Mouse (Mus musculus): ENCODE data around the gene Lypd5. TPM values are rescaled to one million over a fixed set of nuclear protein-coding genes. Genes with fewer than 3 reads are reported as not detected.
A peak's percentile ranks its signal among the peaks of the same experiment; 100 is the strongest.

Gene Lypd5
- polyA plus RNA-seq, 1 experiment from 2014 or later, result not detected

GRCm38 (mm10) chr7:24373538-24374379 is 24.8 kb downstream of the Lypd5 start:
- Histone ChIP-seq H3K36me3 (ENCODE audit: control insufficient read depth, insufficient read depth, low read length) (no peaks in the 10 kb centered on the region), H3K4me2 (ENCODE audit: low read depth) (no peak overlapping the region), H3K27ac (ENCODE audit: low read depth, low read length) (no peak overlapping the region), H3K9ac (ENCODE audit: low read length) (peak overlapping the region; percentile 28), H3K4me1 (ENCODE audit: control insufficient read depth, insufficient read depth, low read length) (0 out of 2 replicates have a peak, but pooled peaks cover 2% of the 10 kb centered on the region), H3K27me3 (ENCODE audit: control insufficient read depth, insufficient read depth, low read length) (no peaks in the 10 kb centered on the region), H3K9me3 (ENCODE audit: control insufficient read depth, low read length) (no peaks in the 10 kb centered on the region), H3K4me3 (ENCODE audit: low read depth, low read length) (no peak overlapping the region)
- 48% methylated on average over 19 of the region's 20 CpGs for WGBS
- DNase-seq (ENCODE audit: low spot score), result peak; percentile 48
- peak; percentile 48; the same call in 1 of the 2 replicates for ATAC-seq (ENCODE audit: insufficient read depth, low FRiP score, low TSS enrichment)

- no peak for ATAC-seq (ENCODE audit: insufficient read depth, low FRiP score, low TSS enrichment)
- H3K36me3 ChIP-seq (ENCODE audit: control insufficient read depth, insufficient read depth, low read length), result no peaks in the 10 kb centered on the region
- no peak overlapping the region for H3K4me3 ChIP-seq (ENCODE audit: low read depth, low read length)
- no peak for DNase-seq (ENCODE audit: low spot score)
- H3K4me1 ChIP-seq (ENCODE audit: control insufficient read depth, insufficient read depth, low read length), result 0 out of 2 replicates have a peak, but pooled peaks cover 2% of the 10 kb centered on the region
- H3K27ac ChIP-seq (ENCODE audit: low read depth, low read length), result peak overlapping the region; percentile 20; the same call in 1 of the 2 replicates
- no peaks in the 10 kb centered on the region for H3K27me3 ChIP-seq (ENCODE audit: control insufficient read depth, insufficient read depth, low read length)
- no peak overlapping the region for H3K9ac ChIP-seq (ENCODE audit: low read length)
- no peaks in the 10 kb centered on the region for H3K9me3 ChIP-seq (ENCODE audit: control insufficient read depth, low read length)
- no peak overlapping the region for H3K4me2 ChIP-seq (ENCODE audit: low read depth)
- WGBS, result 90% methylated on average over 8 of the region's 8 CpGs
Observed at GRCm38 (mm10) chr7:24376456-24376855, 27.5 kb downstream of the Lypd5 start.

DNA sequence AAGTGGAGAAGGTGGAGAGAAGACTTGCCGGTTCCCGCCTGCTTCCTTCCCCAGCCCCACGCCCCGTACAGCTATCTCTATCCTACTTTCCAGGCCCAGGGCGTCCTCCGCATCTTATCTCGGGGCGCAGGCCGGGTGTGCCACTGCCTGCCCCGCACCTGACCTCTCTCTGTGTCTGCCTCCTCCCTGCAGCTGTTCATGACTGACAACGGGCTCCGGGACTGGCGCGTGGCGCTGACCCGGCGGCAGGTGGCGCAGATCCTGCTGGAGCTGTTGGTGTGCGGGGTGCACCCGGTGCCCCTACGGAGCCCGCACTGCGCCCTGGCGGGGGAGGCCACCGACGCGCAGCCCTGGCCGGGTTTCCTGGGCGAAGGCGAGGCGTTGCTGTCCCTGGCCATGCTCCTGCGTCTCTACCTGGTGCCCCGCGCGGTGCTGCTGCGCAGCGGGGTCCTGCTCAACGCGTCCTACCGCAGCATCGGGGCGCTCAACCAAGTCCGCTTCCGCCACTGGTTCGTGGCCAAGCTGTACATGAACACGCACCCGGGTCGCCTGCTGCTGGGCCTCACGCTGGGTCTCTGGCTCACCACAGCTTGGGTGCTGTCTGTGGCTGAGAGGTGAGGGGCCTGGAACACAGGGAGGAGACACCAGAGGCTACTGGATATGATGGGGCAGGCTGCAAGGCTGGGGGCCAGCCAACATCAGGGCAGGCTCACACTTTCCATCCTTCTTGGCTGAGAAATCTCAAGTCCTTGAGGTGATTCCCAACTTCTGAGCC is 28.3 kb downstream of the Lypd5 start:
- WGBS, result 8% methylated on average over 42 of the region's 49 CpGs
- no peak overlapping the region for H3K27ac ChIP-seq (ENCODE audit: low read depth, low read length)

GRCm38 (mm10) chr7:24378049-24378701 is 29.2 kb downstream of the Lypd5 start:
- H3K9ac ChIP-seq (ENCODE audit: low read length), result no peak overlapping the region
- WGBS, result 78% methylated on average over 10 of the region's 10 CpGs
- H3K4me3 ChIP-seq (ENCODE audit: low read depth, low read length), result no peak overlapping the region
- no peaks in the 10 kb centered on the region for H3K27me3 ChIP-seq (ENCODE audit: control insufficient read depth, insufficient read depth, low read length)
- 0 out of 2 replicates have a peak, but pooled peaks cover 2% of the 10 kb centered on the region for H3K4me1 ChIP-seq (ENCODE audit: control insufficient read depth, insufficient read depth, low read length)
- no peak for DNase-seq (ENCODE audit: low spot score)
- no peaks in the 10 kb centered on the region for H3K9me3 ChIP-seq (ENCODE audit: control insufficient read depth, low read length)
- no peak overlapping the region for H3K4me2 ChIP-seq (ENCODE audit: low read depth)
- H3K36me3 ChIP-seq (ENCODE audit: control insufficient read depth, insufficient read depth, low read length), result no peaks in the 10 kb centered on the region
- H3K27ac ChIP-seq (ENCODE audit: low read depth, low read length), result no peak overlapping the region
- no peak for ATAC-seq (ENCODE audit: insufficient read depth, low FRiP score, low TSS enrichment)

More for the DNA sequence above, 28.3 kb downstream of the Lypd5 start:
- Histone ChIP-seq H3K36me3 (ENCODE audit: control insufficient read depth, insufficient read depth, low read length) (no peaks in the 10 kb centered on the region), H3K9me3 (ENCODE audit: control insufficient read depth, low read length) (no peaks in the 10 kb centered on the region), H3K4me1 (ENCODE audit: control insufficient read depth, insufficient read depth, low read length) (0 out of 2 replicates have a peak, but pooled peaks cover 2% of the 10 kb centered on the region), H3K9ac (ENCODE audit: low read length) (peak overlapping the region; percentile 31), H3K4me2 (ENCODE audit: low read depth) (peak overlapping the region; percentile 44), H3K4me3 (ENCODE audit: low read depth, low read length) (peak overlapping the region; percentile 18), H3K27me3 (ENCODE audit: control insufficient read depth, insufficient read depth, low read length) (no peaks in the 10 kb centered on the region)
- peak; percentile 74 for DNase-seq (ENCODE audit: low spot score)
- peak; percentile 52 for ATAC-seq (ENCODE audit: insufficient read depth, low FRiP score, low TSS enrichment)

DNA sequence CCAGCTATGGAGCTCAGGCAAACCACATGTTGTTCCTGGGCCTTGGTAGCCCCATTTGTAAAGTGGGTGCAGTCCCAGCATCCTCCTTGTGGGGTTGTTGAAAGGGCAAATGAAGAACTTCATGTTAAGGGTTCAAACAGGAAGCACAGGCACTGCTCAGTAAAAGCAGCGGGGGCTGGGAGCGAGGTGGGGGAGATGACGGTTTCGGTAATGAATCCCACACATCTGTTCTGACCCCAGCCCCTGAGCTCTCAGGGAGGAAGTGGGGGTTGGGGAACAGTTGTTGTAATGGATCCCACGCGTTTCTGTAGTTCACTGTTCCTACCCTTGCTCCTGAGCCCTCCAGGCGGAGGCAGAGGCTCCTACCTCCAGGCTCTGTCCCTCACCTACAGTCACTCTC is 30.9 kb downstream of the Lypd5 start:
- no peak overlapping the region for H3K4me2 ChIP-seq (ENCODE audit: low read depth)
- no peak for DNase-seq (ENCODE audit: low spot score)
- 38% methylated on average over 7 of the region's 7 CpGs for WGBS

DNA sequence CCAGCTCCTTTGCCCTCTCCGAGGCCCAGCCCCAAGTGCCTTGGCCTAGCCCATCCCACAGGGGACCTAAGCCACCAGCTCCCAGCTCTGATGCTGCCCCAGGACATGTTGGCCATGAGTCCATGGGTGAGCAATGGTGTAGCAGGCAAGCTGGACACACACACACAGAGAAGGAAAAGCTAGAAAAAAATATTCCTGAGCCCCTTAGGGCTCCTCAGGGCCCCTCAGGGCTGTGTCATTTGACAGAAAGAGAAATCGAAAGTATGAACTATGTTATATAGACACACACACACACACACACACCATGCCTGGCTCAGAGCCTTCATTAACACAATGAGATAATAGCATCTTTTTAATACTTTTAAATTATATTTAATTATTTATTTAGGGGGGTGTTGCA is 31.4 kb downstream of the Lypd5 start:
- WGBS, result 78% methylated on average over 2 of the region's 2 CpGs
- ATAC-seq (ENCODE audit: insufficient read depth, low FRiP score, low TSS enrichment), result no peak
- no peak overlapping the region for H3K27ac ChIP-seq (ENCODE audit: low read depth, low read length)

More for the DNA sequence above, 30.9 kb downstream of the Lypd5 start:
- Histone ChIP-seq H3K36me3 (ENCODE audit: control insufficient read depth, insufficient read depth, low read length) (no peaks in the 10 kb centered on the region), H3K27ac (ENCODE audit: low read depth, low read length) (no peak overlapping the region), H3K9me3 (ENCODE audit: control insufficient read depth, low read length) (no peaks in the 10 kb centered on the region), H3K4me3 (ENCODE audit: low read depth, low read length) (no peak overlapping the region), H3K9ac (ENCODE audit: low read length) (no peak overlapping the region), H3K4me1 (ENCODE audit: control insufficient read depth, insufficient read depth, low read length) (no peaks in the 10 kb centered on the region), H3K27me3 (ENCODE audit: control insufficient read depth, insufficient read depth, low read length) (no peaks in the 10 kb centered on the region)
- ATAC-seq (ENCODE audit: insufficient read depth, low FRiP score, low TSS enrichment), result no peak

DNA sequence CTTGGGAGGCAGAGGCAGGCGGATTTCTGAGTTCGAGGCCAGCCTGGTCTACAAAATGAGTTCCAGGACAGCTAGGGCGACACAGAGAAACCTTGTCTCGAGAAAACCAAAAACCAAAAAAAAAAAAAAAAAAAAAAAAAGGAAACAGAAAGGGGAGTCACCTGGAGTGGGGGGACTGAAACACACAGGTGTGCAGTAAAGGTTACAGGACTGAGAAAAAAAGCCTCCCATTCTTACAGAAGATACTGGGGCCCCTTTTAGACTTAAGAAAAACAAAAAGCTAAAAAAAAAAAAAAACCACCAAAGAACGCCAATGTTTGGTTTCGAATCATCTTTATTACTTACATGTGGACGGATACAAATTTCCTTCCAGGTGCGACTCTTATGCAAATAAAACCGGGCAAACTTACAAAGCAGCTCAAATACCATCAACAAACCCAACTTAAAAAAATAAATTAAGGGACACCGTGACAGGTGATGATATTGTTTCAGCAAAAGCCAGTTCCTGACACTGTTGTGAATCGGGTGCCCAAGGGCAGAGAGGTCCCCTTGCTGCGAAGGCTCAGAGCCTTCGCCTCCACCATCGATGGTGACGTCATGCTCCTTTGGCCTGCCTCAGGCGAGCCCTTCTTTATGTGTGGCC is 33.9 kb downstream of the Lypd5 start:
- H3K4me2 ChIP-seq (ENCODE audit: low read depth), result no peak overlapping the region
- no peaks in the 10 kb centered on the region for H3K9me3 ChIP-seq (ENCODE audit: control insufficient read depth, low read length)
- no peak overlapping the region for H3K4me3 ChIP-seq (ENCODE audit: low read depth, low read length)
- ATAC-seq (ENCODE audit: insufficient read depth, low FRiP score, low TSS enrichment) (no peak), DNase-seq (ENCODE audit: low spot score) (no peak)
- H3K27ac ChIP-seq (ENCODE audit: low read depth, low read length), result no peak overlapping the region
- no peaks in the 10 kb centered on the region for H3K27me3 ChIP-seq (ENCODE audit: control insufficient read depth, insufficient read depth, low read length)
- 87% methylated on average over 16 of the region's 16 CpGs for WGBS
- no peaks in the 10 kb centered on the region for H3K4me1 ChIP-seq (ENCODE audit: control insufficient read depth, insufficient read depth, low read length)
- no peaks in the 10 kb centered on the region for H3K36me3 ChIP-seq (ENCODE audit: control insufficient read depth, insufficient read depth, low read length)
- no peak overlapping the region for H3K9ac ChIP-seq (ENCODE audit: low read length)

More for the DNA sequence above, 31.4 kb downstream of the Lypd5 start:
- Histone ChIP-seq H3K4me2 (ENCODE audit: low read depth) (no peak overlapping the region), H3K27me3 (ENCODE audit: control insufficient read depth, insufficient read depth, low read length) (no peaks in the 10 kb centered on the region), H3K36me3 (ENCODE audit: control insufficient read depth, insufficient read depth, low read length) (no peaks in the 10 kb centered on the region), H3K9ac (ENCODE audit: low read length) (no peak overlapping the region), H3K4me1 (ENCODE audit: control insufficient read depth, insufficient read depth, low read length) (no peaks in the 10 kb centered on the region), H3K9me3 (ENCODE audit: control insufficient read depth, low read length) (no peaks in the 10 kb centered on the region), H3K4me3 (ENCODE audit: low read depth, low read length) (no peak overlapping the region)
- DNase-seq (ENCODE audit: low spot score), result no peak

- H3K4me2 ChIP-seq (ENCODE audit: low read depth), result no peak overlapping the region
- 68% methylated on average over 6 of the region's 6 CpGs for WGBS
- no peak for ATAC-seq (ENCODE audit: insufficient read depth, low FRiP score, low TSS enrichment)
Observed at GRCm38 (mm10) chr7:24384070-24384469, 35.1 kb downstream of the Lypd5 start.

More at GRCm38 (mm10) chr7:24384070-24384469, 35.1 kb downstream of the Lypd5 start:
- no peak overlapping the region for H3K9ac ChIP-seq (ENCODE audit: low read length)
- no peaks in the 10 kb centered on the region for H3K36me3 ChIP-seq (ENCODE audit: control insufficient read depth, insufficient read depth, low read length)
- no peaks in the 10 kb centered on the region for H3K4me1 ChIP-seq (ENCODE audit: control insufficient read depth, insufficient read depth, low read length)
- H3K4me3 ChIP-seq (ENCODE audit: low read depth, low read length), result no peak overlapping the region
- H3K9me3 ChIP-seq (ENCODE audit: control insufficient read depth, low read length), result no peaks in the 10 kb centered on the region
- no peak overlapping the region for H3K27ac ChIP-seq (ENCODE audit: low read depth, low read length)
- DNase-seq (ENCODE audit: low spot score), result no peak
- no peaks in the 10 kb centered on the region for H3K27me3 ChIP-seq (ENCODE audit: control insufficient read depth, insufficient read depth, low read length)

All from neural tube, embryonic 11.5 days (tissue).